Mouse (Mus musculus) myocyte (in vitro differentiated cells): Measurements from ENCODE around the gene Esp3. TPM values are rescaled to one million over a fixed set of nuclear protein-coding genes. Genes with fewer than 3 reads are reported as not detected.
"Not testable (repeated sequence)": the region's sequence is repeated elsewhere in the genome, so short reads cannot be mapped to it uniquely, and the experiment has no call there.

Source experiments
- H3K27me3 ChIP-seq: one replicate; pipeline ENCODE4 v1.6.1; 2011; ENCODE audit not compliant: control insufficient read depth, insufficient read depth, insufficient read length
- H3K36me3 ChIP-seq: one replicate; pipeline ENCODE4 v1.6.1; 2011; ENCODE audit not compliant: control insufficient read depth, insufficient read depth
- H3K4me2 ChIP-seq: one replicate; pipeline ENCODE4 v1.6.1; 2011; ENCODE audit warnings: low read depth, control low read depth
- H3K4me3 ChIP-seq: one replicate; pipeline ENCODE4 v1.5.1; 2011; ENCODE audit warnings: mild to moderate bottlenecking, control low read depth, moderate library complexity
- H3K79me2 ChIP-seq: one replicate; pipeline ENCODE4 v1.6.1; 2011; ENCODE audit not compliant: control insufficient read depth, insufficient read depth
- H3ac ChIP-seq: one replicate; pipeline ENCODE4 v1.6.1; 2011; ENCODE audit not compliant: control insufficient read depth, insufficient read length
- CEBPB ChIP-seq: IDR thresholded peaks from 2 replicates; pipeline ENCODE4 v1.6.1; 2011; ENCODE audit warnings: mild to moderate bottlenecking, moderate library complexity; ENCODE audit not compliant: poor library complexity, insufficient read depth, severe bottlenecking
- E2F4 ChIP-seq: IDR thresholded peaks from one replicate; pipeline ENCODE4 v1.6.1; 2011; ENCODE audit warnings: mild to moderate bottlenecking, control low read depth, moderate library complexity; ENCODE audit not compliant: insufficient read depth
- MAX ChIP-seq: IDR thresholded peaks from one replicate; pipeline ENCODE4 v1.6.1; 2011; ENCODE audit warnings: low read depth, mild to moderate bottlenecking, control low read depth
- MYOD1 ChIP-seq, 3 experiments: IDR thresholded peaks; one replicate each; pipeline ENCODE4 v1.6.1; 2011; ENCODE audit warnings: control low read depth in 2 of 3, low read depth in 2 of 3, mild to moderate bottlenecking in 2 of 3, moderate library complexity in 1 of 3; ENCODE audit not compliant: insufficient read length in 2 of 3, control insufficient read depth in 1 of 3
- MYOG ChIP-seq, 3 experiments: IDR thresholded peaks; one replicate each; pipeline ENCODE4 v1.6.1; 2011; ENCODE audit warnings: control low read depth in 2 of 3, low read depth in 2 of 3, mild to moderate bottlenecking in 2 of 3; ENCODE audit not compliant: insufficient read length in 2 of 3, control insufficient read depth in 1 of 3, insufficient read depth in 1 of 3
- POLR2A ChIP-seq: IDR thresholded peaks from one replicate; pipeline ENCODE4 v1.6.1; 2011; ENCODE audit warnings: low read depth, mild to moderate bottlenecking, control low read depth, moderate library complexity; ENCODE audit not compliant: insufficient read length
- POLR2AphosphoS2 ChIP-seq: IDR thresholded peaks from one replicate; pipeline ENCODE4 v1.6.1; 2011; ENCODE audit warnings: low read depth, control low read depth; ENCODE audit not compliant: insufficient read length
- REST ChIP-seq: IDR thresholded peaks from one replicate; pipeline ENCODE4 v1.6.1; 2011; ENCODE audit warnings: mild to moderate bottlenecking, control low read depth, moderate library complexity; ENCODE audit not compliant: insufficient read depth, insufficient read length
- SRF ChIP-seq: IDR thresholded peaks from one replicate; pipeline ENCODE4 v1.6.1; 2011; ENCODE audit warnings: low read depth; ENCODE audit not compliant: control insufficient read depth, insufficient read length
- TCF12 ChIP-seq: IDR thresholded peaks from one replicate; pipeline ENCODE4 v1.6.1; 2011; ENCODE audit warnings: mild to moderate bottlenecking, control low read depth; ENCODE audit not compliant: poor library complexity, insufficient read depth, severe bottlenecking
- TCF3 ChIP-seq: IDR thresholded peaks from one replicate; pipeline ENCODE4 v1.6.1; 2011; ENCODE audit warnings: low read depth, control low read depth; ENCODE audit not compliant: insufficient read length
- USF1 ChIP-seq: IDR thresholded peaks from one replicate; pipeline ENCODE4 v1.6.1; 2011; ENCODE audit warnings: low read depth, mild to moderate bottlenecking, control low read depth, moderate library complexity
- polyA plus RNA-seq: library from polyadenylated mRNA; unstranded; fragments of >200 nt; fragmentation: generic; extraction: Trizol; gene quantifications from one replicate; pipeline ENCODE4 v1.2.1, GENCODE M21; 2012; ENCODE audit warnings: missing spikeins

Esp3 gene
- not detected for polyA plus RNA-seq

- H3ac ChIP-seq, result not testable (repeated sequence)
Measured at GRCm38 (mm10) chr17:40631775-40632174, at the start of gene Esp3. Gene Esp3, plus strand, starts transcription at chr17:40632075.

DNA sequence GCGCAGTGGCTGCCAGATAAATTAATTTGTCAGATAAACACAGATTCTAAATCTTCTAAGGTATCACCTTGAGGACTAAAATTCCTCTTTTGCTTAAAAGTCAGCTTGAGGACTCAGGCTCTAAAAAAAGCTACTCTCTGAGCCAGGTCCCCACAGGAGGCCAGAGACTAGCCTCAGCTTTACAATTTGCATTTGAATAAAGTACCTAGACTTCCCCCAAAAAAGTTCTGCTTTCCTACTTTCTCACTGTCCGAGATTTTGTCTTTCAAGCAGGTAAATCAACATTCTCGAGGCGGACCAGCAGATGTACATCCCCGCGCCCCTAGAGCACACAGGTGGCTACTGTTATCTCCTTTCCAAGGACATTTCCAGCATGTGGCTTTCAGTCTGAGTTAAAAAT is 48.0 kb upstream of the Esp3 start:
- H3K27me3 ChIP-seq, H3K4me2 ChIP-seq, H3ac ChIP-seq, H3K79me2 ChIP-seq, H3K4me3 ChIP-seq, H3K36me3 ChIP-seq: not testable (repeated sequence)

More at GRCm38 (mm10) chr17:40631775-40632174, at the start of gene Esp3:
- not testable (repeated sequence) for H3K4me3 ChIP-seq, H3K4me2 ChIP-seq, H3K27me3 ChIP-seq, H3K36me3 ChIP-seq, H3K79me2 ChIP-seq

DNA sequence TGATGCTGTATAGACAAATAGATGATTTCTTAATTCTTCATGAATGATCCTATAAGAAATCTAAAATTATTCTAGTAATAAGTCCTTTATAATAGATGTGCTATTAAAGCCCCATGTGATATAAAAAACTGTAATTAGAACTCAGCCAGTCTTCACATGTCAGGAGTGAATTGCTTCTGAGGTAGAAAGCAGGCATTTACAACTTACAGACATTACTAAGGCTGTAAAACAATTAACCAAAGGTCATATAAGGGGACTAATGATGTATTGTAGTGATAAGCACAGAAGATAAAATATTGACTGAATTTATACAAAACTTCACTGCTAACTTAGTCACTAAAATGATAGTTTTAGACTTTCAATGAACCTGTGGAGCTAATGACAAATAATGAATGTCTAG is 40.6 kb upstream of the Esp3 start:
- no peaks in the 10 kb centered on the region for H3K79me2 ChIP-seq
- H3K36me3 ChIP-seq, result no peaks in the 10 kb centered on the region
- no peak overlapping the region for H3K4me3 ChIP-seq
- H3K4me2 ChIP-seq, result no peak overlapping the region
- TF ChIP-seq TCF12 (no peak), MAX (no peak), E2F4 (no peak), CEBPB (no peak), USF1 (no peak), MYOG (IDR thresholded peaks at IDR 0.05; ENCODE audit: control insufficient read depth in 1 of 3, insufficient read depth in 1 of 3, insufficient read length in 2 of 3, low read depth in 2 of 3) (no peak), POLR2A (no peak), POLR2AphosphoS2 (no peak), REST (no peak)
- no peak overlapping the region for H3ac ChIP-seq
- no peaks in the 10 kb centered on the region for H3K27me3 ChIP-seq

DNA sequence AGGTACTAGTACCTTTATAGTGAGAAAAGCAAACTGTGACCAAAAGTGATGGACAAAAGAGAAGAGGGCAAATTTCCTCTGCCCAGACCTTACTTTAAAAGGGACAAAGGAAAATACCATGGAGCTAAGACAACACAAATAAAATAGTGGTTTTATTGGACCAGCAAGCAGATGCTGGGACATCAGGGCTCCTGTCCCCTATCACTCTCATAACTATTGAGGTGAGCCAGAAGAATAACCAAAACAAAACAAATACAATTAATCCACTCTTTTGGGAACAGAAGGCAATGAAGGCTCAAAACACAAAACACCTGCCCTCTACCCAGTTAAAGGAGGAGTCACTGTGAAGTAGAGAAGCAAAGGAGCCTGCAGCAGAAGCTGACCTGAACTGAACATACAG is 33.6 kb upstream of the Esp3 start, which contains the start of gene Esp4:
TSS of gene Esp4 (plus strand) at position 301 of the 400 bp plus-strand sequence.
- Histone ChIP-seq H3K36me3 (no peaks in the 10 kb centered on the region), H3K4me2 (no peak within 1 kb of the TSS), H3K4me3 (no peak within 1 kb of the TSS), H3ac (no peak within 1 kb of the TSS), H3K27me3 (no peaks in the 10 kb centered on the region), H3K79me2 (no peaks in the 10 kb centered on the region)
- TF ChIP-seq POLR2AphosphoS2 (no peak), CEBPB (no peak), MAX (no peak), USF1 (no peak), REST (no peak), MYOD1 (IDR thresholded peaks at IDR 0.05; ENCODE audit: control insufficient read depth in 1 of 3, insufficient read length in 2 of 3, low read depth in 2 of 3) (no peak), TCF12 (no peak), SRF (no peak), MYOG (IDR thresholded peaks at IDR 0.05; ENCODE audit: control insufficient read depth in 1 of 3, insufficient read depth in 1 of 3, insufficient read length in 2 of 3, low read depth in 2 of 3) (no peak), E2F4 (no peak), POLR2A (no peak), TCF3 (no peak)

- not testable (repeated sequence) for H3K36me3 ChIP-seq, H3K4me2 ChIP-seq, H3K27me3 ChIP-seq, H3K79me2 ChIP-seq, H3ac ChIP-seq, H3K4me3 ChIP-seq
Measured at GRCm38 (mm10) chr17:40662118-40662679, 30.3 kb downstream of the Esp3 start.

DNA sequence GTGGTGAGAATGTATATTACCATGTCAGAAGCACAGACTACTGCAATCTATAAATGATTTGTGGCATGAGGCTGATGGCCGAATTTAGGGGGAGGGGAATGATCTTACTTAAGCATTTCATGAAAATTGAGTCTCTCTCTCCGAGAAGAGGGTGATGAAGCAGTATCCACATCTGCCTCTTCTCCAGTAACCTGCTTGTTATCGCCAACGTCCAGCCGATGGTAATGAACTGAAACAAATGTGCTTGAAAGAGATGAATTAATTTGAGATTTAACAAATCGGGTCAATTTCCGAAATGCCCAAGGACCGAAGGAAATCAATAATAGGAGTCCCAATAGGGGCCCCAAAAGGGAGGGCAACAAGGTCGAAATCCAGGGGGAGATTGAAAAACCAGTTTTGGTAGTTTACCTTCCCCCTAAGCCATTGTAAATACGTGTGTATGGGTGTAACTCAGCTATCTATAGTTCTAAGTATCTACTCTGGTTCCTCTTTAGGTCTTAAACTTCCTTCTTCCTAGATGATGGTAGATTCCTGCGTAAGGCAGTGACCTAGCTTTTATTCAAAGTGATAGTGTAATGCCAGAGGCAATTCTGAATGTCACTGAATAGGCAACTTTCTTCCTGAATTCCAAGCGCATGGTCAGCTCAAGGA is 31.4 kb downstream of the Esp3 start:
- H3K4me2 ChIP-seq, H3K36me3 ChIP-seq, H3K4me3 ChIP-seq, H3K79me2 ChIP-seq, H3K27me3 ChIP-seq, H3ac ChIP-seq: not testable (repeated sequence)

Other genes with a start within 250 kb of the Esp3 start
- gene Esp8, start 112.1 kb upstream of the Esp3 start, polyA plus RNA-seq, result not detected
- gene Esp6, start 70.6 kb upstream of the Esp3 start, polyA plus RNA-seq, result not detected
- gene Esp4, start 33.5 kb upstream of the Esp3 start, polyA plus RNA-seq, result not detected
- not detected for gene Esp1, start 95.0 kb downstream of the Esp3 start, polyA plus RNA-seq
- gene Crisp2, start 174.9 kb downstream of the Esp3 start, polyA plus RNA-seq, result not detected
- gene Rhag, start 179.1 kb downstream of the Esp3 start, polyA plus RNA-seq, result not detected
- gene 9130008F23Rik, start 248.5 kb downstream of the Esp3 start, polyA plus RNA-seq, result 1.2 TPM